Mouse (Mus musculus): ENCODE results near the gene Gmpr2. TPM values are rescaled to one million over a fixed set of nuclear protein-coding genes. Genes with fewer than 3 reads are reported as not detected.

Gmpr2 gene
- total RNA-seq, 2 experiments from 2014 or later, result 1.9 to 2.6 TPM

- intact Hi-C loops (cut with DNase I), result no loop called here
- DNase-seq, result peak; percentile 83 to 86
Measured at GRCm38 (mm10) chr14:55721700-55722437, 50.1 kb downstream of the Gmpr2 start, which contains the start of gene Rabggta. TSS of gene Rabggta (minus strand) at chr14:55722263.

DNA sequence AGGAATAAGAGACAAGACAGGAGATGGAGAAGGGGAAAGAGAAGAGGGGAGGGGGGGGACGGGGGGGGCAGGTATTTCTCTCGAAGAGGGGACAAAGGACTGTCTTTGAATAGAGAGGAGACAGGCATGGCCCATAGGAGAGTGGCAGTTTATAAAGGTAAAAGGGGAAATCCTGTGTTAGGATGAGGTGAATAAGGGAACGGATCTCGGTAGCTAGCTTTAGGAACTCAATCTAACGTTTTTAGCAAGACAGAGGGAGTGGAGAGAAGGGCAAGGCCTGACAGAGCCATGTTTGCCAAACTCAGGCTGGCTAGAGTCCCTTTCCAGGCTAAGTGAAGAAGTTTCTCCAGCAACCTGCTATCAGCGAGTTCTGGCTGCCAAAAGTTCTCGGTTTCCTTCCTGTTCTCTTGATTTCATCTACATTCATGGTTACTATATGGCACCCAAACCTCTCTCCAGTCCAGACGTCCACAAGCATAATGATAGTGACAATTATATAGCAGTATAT is 50.8 kb downstream of the Gmpr2 start:
- DNase-seq, result no peak
- intact Hi-C loops (cut with DNase I), result no loop called here

- intact Hi-C loops (cut with DNase I), result no loop called here
- no peak for DNase-seq
Measured at GRCm38 (mm10) chr14:55723433-55723832, 51.7 kb downstream of the Gmpr2 start.

DNA sequence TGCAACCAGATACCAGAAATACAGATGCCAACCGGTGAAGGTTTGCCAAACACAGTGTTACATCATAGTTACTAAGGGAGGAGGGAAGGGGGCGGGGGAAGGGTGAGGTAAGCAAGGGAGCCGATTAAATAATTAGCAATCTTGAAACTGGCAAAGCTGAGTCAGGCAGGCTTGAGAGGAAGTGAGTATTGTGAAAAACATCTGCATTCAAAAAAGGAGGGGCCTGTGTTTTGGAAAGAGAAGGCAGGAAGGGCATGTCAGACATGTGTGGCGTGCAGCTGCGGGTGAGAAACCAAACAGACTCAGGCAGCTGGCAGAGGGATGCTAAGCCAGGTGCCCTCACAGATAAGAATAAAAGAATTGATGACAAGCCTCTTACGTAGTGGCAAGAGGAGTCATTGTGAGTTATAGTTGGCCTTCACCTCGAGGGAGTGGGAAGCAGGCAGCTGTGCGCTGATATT is 52.7 kb downstream of the Gmpr2 start:
- intact Hi-C loops (cut with DNase I), result no loop called here
- DNase-seq, result no peak

GRCm38 (mm10) chr14:55726261-55726660 is 54.5 kb downstream of the Gmpr2 start:
- intact Hi-C loops (cut with DNase I), result no loop called here
- DNase-seq, result no peak

- intact Hi-C loops (cut with DNase I), result no loop called here
Measured at GRCm38 (mm10) chr14:55727889-55728685, 56.3 kb downstream of the Gmpr2 start.

More at GRCm38 (mm10) chr14:55727889-55728685, 56.3 kb downstream of the Gmpr2 start:
- DNase-seq, result no peak

Other genes with a start within 250 kb of the Gmpr2 start
- gene Dhrs4, start 193.2 kb upstream of the Gmpr2 start, total RNA-seq (2021), result 10 to 100 TPM; 43.3 to 50.8 TPM
- under 1 TPM; 0.47 to 0.89 TPM for gene Carmil3, start 181.3 kb upstream of the Gmpr2 start, total RNA-seq (2021)
- not detected for gene Cpne6, start 161.5 kb upstream of the Gmpr2 start, total RNA-seq (2021)
- gene Nrl, start 147.0 kb upstream of the Gmpr2 start, total RNA-seq (2021), result not detected
- gene Pck2, start 131.7 kb upstream of the Gmpr2 start, total RNA-seq (2021), result 1 to 10 TPM; 4.2 to 4.5 TPM
- 100 to 1,000 TPM; 102 to 123 TPM for gene Dcaf11, start 111.9 kb upstream of the Gmpr2 start, total RNA-seq (2021)
- not detected for gene A730061H03Rik, start 111.5 kb upstream of the Gmpr2 start, total RNA-seq (2021)
- gene Fitm1, start 96.3 kb upstream of the Gmpr2 start, total RNA-seq (2021), result 100 to 1,000 TPM; 296 to 299 TPM
- gene Psme1, start 93.8 kb upstream of the Gmpr2 start, total RNA-seq (2021), result 10 to 100 TPM; 67.4 to 69.7 TPM
- gene Emc9, start 86.6 kb upstream of the Gmpr2 start, total RNA-seq (2021), result 10 to 100 TPM; 29.6 to 34.6 TPM
- 10 to 100 TPM; 55.2 to 59.5 TPM for gene Psme2, start 80.8 kb upstream of the Gmpr2 start, total RNA-seq (2021)
- gene Rnf31, start 80.2 kb upstream of the Gmpr2 start, total RNA-seq (2021), result 10 to 100 TPM; 18.8 to 19.6 TPM
- 1 to 10 TPM; 4.1 to 4.6 TPM for gene Irf9, start 68.4 kb upstream of the Gmpr2 start, total RNA-seq (2021)
- gene Rec8, start 53.9 kb upstream of the Gmpr2 start, total RNA-seq (2021), result not detected
- 10 to 100 TPM; 62.1 to 66.9 TPM for gene Ipo4, start 36.0 kb upstream of the Gmpr2 start, total RNA-seq (2021)
- gene Gm49378, start 34.0 kb upstream of the Gmpr2 start, total RNA-seq (2021), result 1 to 10 TPM in 1 of 2 experiments, not detected in 1; 1.0 TPM
- 10 to 100 TPM; 15.0 to 15.2 TPM for gene Tm9sf1, start 28.1 kb upstream of the Gmpr2 start, total RNA-seq (2021)
- under 1 TPM in 1 of 2 experiments, not detected in 1; 0.23 TPM for gene Tssk4, start 21.8 kb upstream of the Gmpr2 start, total RNA-seq (2021)
- gene Mdp1, start 11.4 kb upstream of the Gmpr2 start, total RNA-seq (2021), result 10 to 100 TPM; 14.2 to 16.8 TPM
- gene Nedd8, start 183 bp downstream of the Gmpr2 start, total RNA-seq (2021), result 100 to 1,000 TPM; 174 to 184 TPM
- 10 to 100 TPM in 1 of 2 experiments, 1 to 10 TPM in 1; 9.4 to 10.8 TPM for gene Tinf2, start 9.9 kb downstream of the Gmpr2 start, total RNA-seq (2021)
- gene Tgm1, start 42.0 kb downstream of the Gmpr2 start, total RNA-seq (2021), result not detected
- 1 to 10 TPM; 8.9 to 9.4 TPM for gene Rabggta, start 50.3 kb downstream of the Gmpr2 start, total RNA-seq (2021)
- 10 to 100 TPM; 27.3 to 35.9 TPM for gene Dhrs1, start 73.7 kb downstream of the Gmpr2 start, total RNA-seq (2021)
- 10 to 100 TPM; 10.5 to 11.8 TPM for gene Nop9, start 73.8 kb downstream of the Gmpr2 start, total RNA-seq (2021)
- gene Cideb, start 86.5 kb downstream of the Gmpr2 start, total RNA-seq (2021), result not detected
- not detected for gene Ltb4r2, start 89.5 kb downstream of the Gmpr2 start, total RNA-seq (2021)
- gene Ltb4r1, start 94.0 kb downstream of the Gmpr2 start, total RNA-seq (2021), result not detected
- 1 to 10 TPM; 5.3 to 6.5 TPM for gene Adcy4, start 112.2 kb downstream of the Gmpr2 start, total RNA-seq (2021)
- under 1 TPM; 0.59 to 0.67 TPM for gene Ripk3, start 116.9 kb downstream of the Gmpr2 start, total RNA-seq (2021)
- gene Nfatc4, start 151.2 kb downstream of the Gmpr2 start, total RNA-seq (2021), result 1 to 10 TPM; 3.3 TPM
- gene Nynrin, start 182.1 kb downstream of the Gmpr2 start, total RNA-seq (2021), result 1 to 10 TPM; 2.1 to 2.7 TPM
- not detected for gene Cbln3, start 212.5 kb downstream of the Gmpr2 start, total RNA-seq (2021)
- gene Khnyn, start 213.0 kb downstream of the Gmpr2 start, total RNA-seq (2021), result 1 to 10 TPM; 6.0 to 7.5 TPM
- 100 to 1,000 TPM; 111 to 122 TPM for gene Sdr39u1, start 228.4 kb downstream of the Gmpr2 start, total RNA-seq (2021)

Data from gastrocnemius, postnatal 36 days (tissue).